Mouse (Mus musculus): Measurements from ENCODE around the gene Pax3.

GRCm38 (mm10) chr1:78195771-78196712 is 892 bp downstream of the Pax3 start:
- TF ChIP-seq CTCF (IDR thresholded peaks at IDR 0.05; ENCODE audit: low read depth, low read length) = no peak
- no peak for TF ChIP-seq POLR2A (IDR thresholded peaks at IDR 0.05; ENCODE audit: borderline replicate concordance, low read depth, low read length)

All from bone marrow macrophage, adult 2 months (primary cell).